Mouse (Mus musculus) retina, postnatal 7 days (tissue): ENCODE measurements around the gene Mmp28.

Experiments used
- DNase-seq: peaks from one replicate; pipeline ENCODE4 v3.0.0-alpha.2; 2012; ENCODE audit warnings: low read depth, low spot score

Gene Mmp28

GRCm38 (mm10) chr11:83409087-83409754 is 53.6 kb downstream of the Mmp28 start, which contains the start of gene Rasl10b:
Gene Rasl10b (plus strand): TSS chr11:83409137.
- no peak for DNase-seq

- DNase-seq = no peak
Measured at GRCm38 (mm10) chr11:83408242-83408641, 54.6 kb downstream of the Mmp28 start.

GRCm38 (mm10) chr11:83406391-83406790 is 56.5 kb downstream of the Mmp28 start:
- no peak for DNase-seq

- DNase-seq = no peak
Measured at GRCm38 (mm10) chr11:83403787-83404186, 59.1 kb downstream of the Mmp28 start.

- DNase-seq = no peak
Measured at GRCm38 (mm10) chr11:83398724-83399123, 64.1 kb downstream of the Mmp28 start.

- DNase-seq = no peak
Measured at GRCm38 (mm10) chr11:83397626-83398025, 65.2 kb downstream of the Mmp28 start.

- no peak for DNase-seq
Measured at GRCm38 (mm10) chr11:83394802-83395439, 68.0 kb downstream of the Mmp28 start.

GRCm38 (mm10) chr11:83393062-83393461 is 69.8 kb downstream of the Mmp28 start:
- no peak for DNase-seq
